Mouse (Mus musculus): ENCODE measurements around the gene 1810024B03Rik.

DNA sequence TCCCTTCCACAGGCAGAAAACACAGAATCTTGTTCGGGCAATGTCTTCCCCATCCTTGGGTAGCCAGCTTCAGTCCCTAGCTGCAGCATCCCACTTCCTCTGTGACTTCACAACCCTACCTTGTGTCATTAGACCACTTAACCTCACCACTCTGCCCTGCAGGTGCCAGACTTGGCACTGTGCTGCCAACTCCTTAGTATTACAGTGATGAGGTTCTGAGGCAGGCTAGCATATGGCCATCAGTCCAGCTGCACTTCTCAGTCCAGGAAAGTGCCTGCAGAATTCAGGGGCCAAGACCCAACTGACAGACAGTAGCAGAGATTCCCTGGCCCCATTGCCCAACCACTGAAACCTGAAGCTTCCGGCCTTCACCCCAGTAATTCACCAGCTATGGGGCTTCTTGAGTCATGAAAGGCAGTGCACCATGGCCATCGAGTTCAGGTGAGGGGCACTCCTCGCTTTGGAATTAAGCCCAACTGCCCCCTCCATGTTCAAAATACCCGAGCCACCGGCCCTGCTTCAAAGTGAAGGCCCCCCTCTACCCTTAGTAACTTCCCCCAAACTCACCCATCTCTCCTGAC lies 65.4 kb downstream of the 1810024B03Rik start:
- TF ChIP-seq EP300 (IDR thresholded peaks at IDR 0.05; ENCODE audit: low read depth) (no peak), CTCF (IDR thresholded peaks at IDR 0.05; ENCODE audit: low read depth) (no peak)
